Mouse (Mus musculus) large intestine, adult 2 months (tissue): ENCODE results near the gene Kcnj13. TPM values are rescaled to one million over a fixed set of nuclear protein-coding genes. Genes with fewer than 3 reads are reported as not detected.

Source experiments
- DNase-seq: peaks from one replicate; pipeline ENCODE4 v3.0.0-alpha.2; 2012; ENCODE audit warnings: low read depth, low spot score
- WGBS: fragments of 180-500 bp; shearing (Covaris S2); methylation state at CpG from one replicate; pipeline ENCODE4 v1.1.7; 2018; 5-methylcytosine and 5-hydroxymethylcytosine counted together
- polyA plus RNA-seq: library from polyadenylated mRNA; depleted of rRNA; stranded (reverse); fragments of >200 nt; gene quantifications from 2 replicates; pipeline ENCODE4 v1.2.3, GENCODE M21; 2012; rRNA removed

Kcnj13 gene
- 2.8 and 18.9 TPM in 2 replicates for polyA plus RNA-seq

GRCm38 (mm10) chr1:87394594-87394993 is at the start of gene Kcnj13:
Gene Kcnj13, minus strand, starts transcription at chr1:87394729.
- 19% methylated on average over 6 of the region's 6 CpGs for WGBS

GRCm38 (mm10) chr1:87436583-87436982 is 42.1 kb upstream of the Kcnj13 start:
- no peak for DNase-seq
- WGBS = 69% methylated on average over 6 of the region's 6 CpGs

More at GRCm38 (mm10) chr1:87394594-87394993, at the start of gene Kcnj13:
- DNase-seq = no peak

GRCm38 (mm10) chr1:87435125-87435524 is 40.6 kb upstream of the Kcnj13 start:
- 80% methylated on average over 2 of the region's 2 CpGs for WGBS

GRCm38 (mm10) chr1:87418733-87419132 is 24.2 kb upstream of the Kcnj13 start:
- WGBS = 80% methylated on average over 4 of the region's 4 CpGs
- no peak for DNase-seq

More at GRCm38 (mm10) chr1:87435125-87435524, 40.6 kb upstream of the Kcnj13 start:
- DNase-seq = no peak

GRCm38 (mm10) chr1:87409380-87409779 is 14.9 kb upstream of the Kcnj13 start:
- no peak for DNase-seq
- 88% methylated on average over 4 of the region's 4 CpGs for WGBS

GRCm38 (mm10) chr1:87406012-87406411 is 11.5 kb upstream of the Kcnj13 start:
- DNase-seq = no peak

GRCm38 (mm10) chr1:87404710-87405109 is 10.2 kb upstream of the Kcnj13 start:
- 83% methylated on average over 1 of the region's 1 CpGs for WGBS
- no peak for DNase-seq

- DNase-seq = peak; percentile 46
- 30% methylated on average over 7 of the region's 7 CpGs for WGBS
These were observed 2.5 kb upstream of the Kcnj13 start for GRCm38 (mm10) chr1:87396923-87397586.

- WGBS = 43% methylated on average over 3 of the region's 3 CpGs
These were observed 909 bp downstream of the Kcnj13 start for GRCm38 (mm10) chr1:87393444-87394195.

GRCm38 (mm10) chr1:87386436-87387092 is 8.0 kb downstream of the Kcnj13 start:
- 74% methylated on average over 9 of the region's 9 CpGs for WGBS
- DNase-seq = no peak

More at GRCm38 (mm10) chr1:87393444-87394195, 909 bp downstream of the Kcnj13 start:
- DNase-seq = no peak

GRCm38 (mm10) chr1:87381152-87381551 is 13.4 kb downstream of the Kcnj13 start:
- 61% methylated on average over 3 of the region's 3 CpGs for WGBS
- DNase-seq = no peak

GRCm38 (mm10) chr1:87379919-87380318 is 14.6 kb downstream of the Kcnj13 start:
- WGBS = 90% methylated on average over 1 of the region's 1 CpGs
- no peak for DNase-seq

GRCm38 (mm10) chr1:87378024-87378560 is 16.4 kb downstream of the Kcnj13 start:
- WGBS = 81% methylated on average over 3 of the region's 3 CpGs
- DNase-seq = no peak

- 38% methylated on average over 1 of the region's 1 CpGs for WGBS
- no peak for DNase-seq
These were observed 34.3 kb downstream of the Kcnj13 start for GRCm38 (mm10) chr1:87360276-87360675.

- WGBS = 56% methylated on average over 2 of the region's 2 CpGs
- no peak for DNase-seq
These were observed 44.0 kb downstream of the Kcnj13 start for GRCm38 (mm10) chr1:87350576-87350975.

Other genes starting within 250 kb of the Kcnj13 start
- gene Ecel1, start 238.2 kb downstream of the Kcnj13 start, polyA plus RNA-seq = 0.05 and 0.06 TPM in 2 replicates
- not detected in 2 replicates for gene Prss56, start 211.4 kb downstream of the Kcnj13 start, polyA plus RNA-seq
- not detected in 2 replicates for gene Chrnd, start 204.1 kb downstream of the Kcnj13 start, polyA plus RNA-seq
- not detected in 2 replicates for gene Chrng, start 190.1 kb downstream of the Kcnj13 start, polyA plus RNA-seq
- 43.3 and 45.7 TPM in 2 replicates for gene Eif4e2, start 180.8 kb downstream of the Kcnj13 start, polyA plus RNA-seq
- 0.51 and 1.3 TPM in 2 replicates for gene Efhd1, start 130.4 kb downstream of the Kcnj13 start, polyA plus RNA-seq
- 22.9 and 35.6 TPM in 2 replicates for gene Gigyf2, start 67.7 kb downstream of the Kcnj13 start, polyA plus RNA-seq
- gene Snorc, start 75.5 kb upstream of the Kcnj13 start, polyA plus RNA-seq = 0.19 TPM in 1 of 2 replicates, not detected in the other
- gene Neu2, start 115.2 kb upstream of the Kcnj13 start, polyA plus RNA-seq = 2.1 and 2.3 TPM in 2 replicates
- 16.7 and 21.0 TPM in 2 replicates for gene Ngef, start 179.1 kb upstream of the Kcnj13 start, polyA plus RNA-seq
- gene Inpp5d, start 225.6 kb upstream of the Kcnj13 start, polyA plus RNA-seq = 21.1 and 31.7 TPM in 2 replicates